Comparison of ENCODE assay signal across 28 mouse cellular contexts in the genomic region with DNA sequence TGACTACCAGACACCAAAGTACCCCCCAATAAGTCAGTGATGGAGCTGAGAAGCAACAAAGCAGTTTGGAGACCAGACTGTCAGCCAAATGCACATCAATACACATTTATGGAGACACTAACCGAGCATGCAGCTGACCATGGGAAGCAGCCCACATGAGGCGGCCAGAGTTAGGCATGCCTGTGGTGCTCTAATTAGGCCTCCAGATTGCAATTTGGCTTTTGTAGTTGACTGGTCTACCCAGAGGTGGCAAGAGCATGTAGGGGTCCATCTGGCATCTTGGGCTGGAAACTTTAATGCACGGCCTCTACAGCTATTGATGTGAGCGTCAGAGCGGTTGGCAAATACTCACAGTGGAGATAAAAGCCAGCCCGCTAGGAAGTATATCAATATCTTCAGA. TPM values are rescaled to one million over a fixed set of nuclear protein-coding genes. Genes with fewer than 3 reads are reported as not detected.
A peak's percentile ranks its signal among the peaks of the same experiment; 100 is the strongest.
DNase-seq lines count a peak whose midpoint lies in the region; ATAC-seq and TF ChIP-seq lines count a peak whose summit lies in the region.
"Had no signal": no experiment of that assay in that cellular context is flagged by ENCODE, and none has a peak within 500 bp of the region (broad histone marks: within the 10 kb centered on the region; RNA-seq: fewer than 3 reads in every experiment).

No protein-coding gene starts in this region.

- 82% methylated on average over 6 of the region's 6 CpGs for WGBS in hindbrain, embryonic 16.5 days
- WGBS in hindbrain, embryonic 10.5 days, result 94% methylated on average over 6 of the region's 6 CpGs
- 89% methylated on average over 6 of the region's 6 CpGs for WGBS in midbrain, postnatal 0 days
- WGBS in midbrain, embryonic 11.5 days, result 95% methylated on average over 6 of the region's 6 CpGs

- no peak overlapping the region for H3K4me2 ChIP-seq in hindbrain, embryonic 16.5 days (ENCODE audit: low read length)
- H3K4me2 ChIP-seq in midbrain, postnatal 0 days (ENCODE audit: low read depth, low read length, poor library complexity, severe bottlenecking), result no peak overlapping the region
- no peak overlapping the region for H3K4me2 ChIP-seq in midbrain, embryonic 11.5 days
- H3K4me2 ChIP-seq: embryonic facial prominence, embryonic 12.5 days; embryonic facial prominence, embryonic 15.5 days; forebrain, embryonic 12.5 days; forebrain, embryonic 15.5 days; heart, embryonic 11.5 days; hindbrain, embryonic 14.5 days; intestine, embryonic 15.5 days had no signal

- H3K4me1 ChIP-seq in hindbrain, embryonic 16.5 days (ENCODE audit: control insufficient read depth, insufficient read depth, low read depth, low read length), result no peaks in the 10 kb centered on the region
- no peaks in the 10 kb centered on the region for H3K4me1 ChIP-seq in hindbrain, embryonic 10.5 days (replicated peaks)
- H3K4me1 ChIP-seq in midbrain, postnatal 0 days (ENCODE audit: insufficient read depth, low read length), result no peaks in the 10 kb centered on the region
- no peaks in the 10 kb centered on the region for H3K4me1 ChIP-seq in midbrain, embryonic 11.5 days (ENCODE audit: control insufficient read depth, insufficient read depth, low read length)
- H3K4me1 ChIP-seq: embryonic facial prominence, embryonic 12.5 days; embryonic facial prominence, embryonic 15.5 days; forebrain, embryonic 12.5 days; forebrain, embryonic 15.5 days; intestine, embryonic 15.5 days had no signal

- no peak for TF ChIP-seq CTCF in midbrain, postnatal 0 days (IDR thresholded peaks at IDR 0.05)

- no peaks in the 10 kb centered on the region for H3K36me3 ChIP-seq in hindbrain, embryonic 16.5 days (ENCODE audit: control insufficient read depth, insufficient read depth, low read length)
- H3K36me3 ChIP-seq in hindbrain, embryonic 10.5 days, result no peaks in the 10 kb centered on the region
- no peaks in the 10 kb centered on the region for H3K36me3 ChIP-seq in midbrain, postnatal 0 days (ENCODE audit: insufficient read depth, low read length)
- no peaks in the 10 kb centered on the region for H3K36me3 ChIP-seq in midbrain, embryonic 11.5 days (ENCODE audit: control insufficient read depth, insufficient read depth, low read length)
- H3K36me3 ChIP-seq: embryonic facial prominence, embryonic 12.5 days; embryonic facial prominence, embryonic 15.5 days; forebrain, embryonic 12.5 days; forebrain, embryonic 15.5 days had no signal

- DNase-seq in cerebellum, postnatal 10 days, result peak; percentile 26 to 61
- DNase-seq in cerebellum, adult 18-20 months, result no peak
- no peak for DNase-seq in hindbrain, embryonic 10.5 days (ENCODE audit: low spot score)
- DNase-seq in midbrain, postnatal 0 days (ENCODE audit: low spot score), result peak; percentile 39
- DNase-seq in midbrain, embryonic 11.5 days (ENCODE audit: low spot score, missing footprints), result no peak
- DNase-seq: adrenal gland, adult 8-10 months; adrenal gland, postnatal 25 days; cerebellum, adult 8-10 months; cerebellum, postnatal 25 days; gastrocnemius, postnatal 25 days; kidney, adult 11 months had no signal

- H3K9ac ChIP-seq in hindbrain, embryonic 16.5 days (ENCODE audit: low read depth, low read length), result no peak overlapping the region
- H3K9ac ChIP-seq in midbrain, postnatal 0 days (replicated peaks; ENCODE audit: low read length, poor library complexity, severe bottlenecking), result no peak overlapping the region
- no peak overlapping the region for H3K9ac ChIP-seq in midbrain, embryonic 11.5 days (ENCODE audit: low read length)
- H3K9ac ChIP-seq: embryonic facial prominence, embryonic 12.5 days; embryonic facial prominence, embryonic 15.5 days; forebrain, embryonic 12.5 days; forebrain, embryonic 15.5 days; hindbrain, embryonic 14.5 days; intestine, embryonic 15.5 days had no signal

- no peak overlapping the region for H3K27ac ChIP-seq in hindbrain, embryonic 16.5 days (ENCODE audit: low read depth, low read length)
- no peak overlapping the region for H3K27ac ChIP-seq in hindbrain, embryonic 10.5 days
- H3K27ac ChIP-seq in midbrain, postnatal 0 days (ENCODE audit: low read depth, low read length), result no peak overlapping the region
- no peak overlapping the region for H3K27ac ChIP-seq in midbrain, embryonic 11.5 days (ENCODE audit: low read depth, low read length)
- H3K27ac ChIP-seq: embryonic facial prominence, embryonic 12.5 days; embryonic facial prominence, embryonic 15.5 days; forebrain, embryonic 12.5 days; forebrain, embryonic 15.5 days; hindbrain, embryonic 14.5 days; intestine, embryonic 15.5 days had no signal

- ATAC-seq in hindbrain, embryonic 16.5 days, result peak; percentile 71
- peak; percentile 16; the same call in 1 of the 2 replicates for ATAC-seq in midbrain, postnatal 0 days (ENCODE audit: low FRiP score)
- ATAC-seq in midbrain, embryonic 11.5 days (ENCODE audit: low FRiP score), result no peak
- ATAC-seq: activated CD4-positive, CD25-positive, alpha-beta regulatory T cell, adult 4 months; forebrain, embryonic 15.5 days; intestine, embryonic 15.5 days had no signal

- no peak overlapping the region for H3K4me3 ChIP-seq in hindbrain, embryonic 16.5 days (ENCODE audit: low read length)
- no peak overlapping the region for H3K4me3 ChIP-seq in hindbrain, embryonic 10.5 days
- no peak overlapping the region for H3K4me3 ChIP-seq in midbrain, postnatal 0 days (ENCODE audit: low read depth, low read length)
- no peak overlapping the region for H3K4me3 ChIP-seq in midbrain, embryonic 11.5 days (ENCODE audit: low read depth, low read length)
- H3K4me3 ChIP-seq: embryonic facial prominence, embryonic 12.5 days; embryonic facial prominence, embryonic 15.5 days; erythroblast, embryonic 14.5 days; forebrain, embryonic 12.5 days; forebrain, embryonic 15.5 days; intestine, embryonic 15.5 days had no signal

- H3K27me3 ChIP-seq in hindbrain, embryonic 16.5 days (replicated peaks; ENCODE audit: control insufficient read depth, insufficient read depth, low read length), result no peaks in the 10 kb centered on the region
- no peaks in the 10 kb centered on the region for H3K27me3 ChIP-seq in hindbrain, embryonic 10.5 days (ENCODE audit: insufficient read depth, poor library complexity, severe bottlenecking)
- H3K27me3 ChIP-seq in midbrain, postnatal 0 days (ENCODE audit: insufficient read depth, low read length), result no peaks in the 10 kb centered on the region
- no peaks in the 10 kb centered on the region for H3K27me3 ChIP-seq in midbrain, embryonic 11.5 days (ENCODE audit: control insufficient read depth, insufficient read depth, low read length)
- H3K27me3 ChIP-seq: embryonic facial prominence, embryonic 12.5 days; embryonic facial prominence, embryonic 15.5 days; forebrain, embryonic 12.5 days; forebrain, embryonic 15.5 days; intestine, embryonic 15.5 days had no signal

- no peaks in the 10 kb centered on the region for H3K9me3 ChIP-seq in hindbrain, embryonic 16.5 days (ENCODE audit: control insufficient read depth, low read length)
- H3K9me3 ChIP-seq in hindbrain, embryonic 10.5 days, result no peaks in the 10 kb centered on the region
- H3K9me3 ChIP-seq in midbrain, postnatal 0 days (ENCODE audit: low read length), result no peaks in the 10 kb centered on the region
- H3K9me3 ChIP-seq in midbrain, embryonic 11.5 days (ENCODE audit: control insufficient read depth, low read length), result no peaks in the 10 kb centered on the region
- H3K9me3 ChIP-seq: embryonic facial prominence, embryonic 12.5 days; embryonic facial prominence, embryonic 15.5 days; forebrain, embryonic 12.5 days; forebrain, embryonic 15.5 days; intestine, embryonic 15.5 days had no signal

RNA-seq across cellular contexts. Expression of a gene that starts 10.2 kb away (rescaled TPM):
- polyA plus RNA-seq in hindbrain, embryonic 16.5 days (2015; fragmentation: Nextera tagmentation; extraction: Ambion mirVana), result 5.6 and 6.2 TPM in 2 replicates
- polyA plus RNA-seq in hindbrain, embryonic 10.5 days (2016; fragmentation: Nextera tagmentation; extraction: Ambion mirVana), result 5.8 and 6.4 TPM in 2 replicates
- 0.99 and 4.7 TPM in 2 replicates for total RNA-seq in midbrain, postnatal 0 days (2014; rRNA removed)
- polyA plus RNA-seq in midbrain, postnatal 0 days (2015; fragmentation: Nextera tagmentation; extraction: Ambion mirVana), result 3.0 and 4.0 TPM in 2 replicates
- polyA plus RNA-seq in midbrain, embryonic 11.5 days (2014; fragmentation: Nextera tagmentation; extraction: Ambion mirVana), result 7.1 TPM in 2 replicates

RNA-seq across cellular contexts. Expression of a gene that starts 52.2 kb away (rescaled TPM):
- 0.10 and 0.53 TPM in 2 replicates for polyA plus RNA-seq in hindbrain, embryonic 16.5 days (2015; fragmentation: Nextera tagmentation; extraction: Ambion mirVana)
- not detected in 2 replicates for polyA plus RNA-seq in hindbrain, embryonic 10.5 days (2016; fragmentation: Nextera tagmentation; extraction: Ambion mirVana)
- total RNA-seq in midbrain, postnatal 0 days (2014; rRNA removed), result 1.2 TPM in 1 of 2 replicates, not detected in the other
- polyA plus RNA-seq in midbrain, postnatal 0 days (2015; fragmentation: Nextera tagmentation; extraction: Ambion mirVana), result not detected in 2 replicates
- polyA plus RNA-seq in midbrain, embryonic 11.5 days (2014; fragmentation: Nextera tagmentation; extraction: Ambion mirVana), result 0.08 and 0.18 TPM in 2 replicates
- total RNA-seq: common myeloid progenitor, adult 5-6 weeks; ES-E14; heart, adult 8-10 months; heart, postnatal 25 days; hematopoietic stem cell, adult 5-6 weeks had no signal
- polyA plus RNA-seq: activated CD4-positive, CD25-positive, alpha-beta regulatory T cell, adult 4 months; erythroblast, embryonic 14.5 days; heart, embryonic 14.5 days; heart, postnatal 0 days; intestine, embryonic 15.5 days had no signal

RNA-seq across cellular contexts. Expression of a gene that starts 52.3 kb away (rescaled TPM):
- polyA plus RNA-seq in hindbrain, embryonic 16.5 days (2015; fragmentation: Nextera tagmentation; extraction: Ambion mirVana), result 40.7 and 41.3 TPM in 2 replicates
- 32.1 and 32.4 TPM in 2 replicates for polyA plus RNA-seq in hindbrain, embryonic 10.5 days (2016; fragmentation: Nextera tagmentation; extraction: Ambion mirVana)
- total RNA-seq in midbrain, postnatal 0 days (2014; rRNA removed), result 21.1 TPM in 2 replicates
- polyA plus RNA-seq in midbrain, postnatal 0 days (2015; fragmentation: Nextera tagmentation; extraction: Ambion mirVana), result 29.9 and 30.8 TPM in 2 replicates
- polyA plus RNA-seq in midbrain, embryonic 11.5 days (2014; fragmentation: Nextera tagmentation; extraction: Ambion mirVana), result 23.0 and 28.4 TPM in 2 replicates

Comparison
In these comparisons a context has a peak if more than half of its experiments do, and no peak if none do; other contexts are left out.
1. DNase-seq: peak in cerebellum, postnatal 10 days (2 of 2) and midbrain, postnatal 0 days (single experiment); none in cerebellum, adult 18-20 months (0 of 2), hindbrain, embryonic 10.5 days (single experiment) and midbrain, embryonic 11.5 days (single experiment).